Mouse (Mus musculus) neural tube, embryonic 13.5 days (tissue): Measurements from ENCODE around the gene Crabp1. TPM values are rescaled to one million over a fixed set of nuclear protein-coding genes. Genes with fewer than 3 reads are reported as not detected.

Source experiments
- ATAC-seq: fragments of 200-750 bp; cut with Nextera tagmentation; 2 replicates; pipeline ENCODE4 v1.8.0; 2017; ENCODE audit warnings: low read depth, mild to moderate bottlenecking, moderate TSS enrichment, moderate library complexity
- H3K27ac ChIP-seq: fragments of 300-500 bp; sonication (generic); replicated peaks from 2 replicates; pipeline ENCODE4 v1.5.1; 2015; ENCODE audit warnings: moderate library complexity, mild to moderate bottlenecking, inconsistent platforms
- H3K27me3 ChIP-seq: fragments of 300-500 bp; sonication (generic); 2 replicates; pipeline ENCODE4 v1.6.1; 2015; ENCODE audit warnings: mild to moderate bottlenecking, inconsistent platforms
- H3K36me3 ChIP-seq: fragments of 300-500 bp; sonication (generic); 2 replicates; pipeline ENCODE4 v1.6.1; 2015; ENCODE audit warnings: mild to moderate bottlenecking, inconsistent platforms
- H3K4me1 ChIP-seq: fragments of 300-500 bp; sonication (generic); replicated peaks from 2 replicates; pipeline ENCODE4 v1.6.1; 2015; ENCODE audit warnings: inconsistent platforms
- H3K4me2 ChIP-seq: fragments of 300-500 bp; sonication (generic); 2 replicates; pipeline ENCODE4 v1.6.1; 2015; ENCODE audit warnings: inconsistent platforms, mild to moderate bottlenecking, moderate library complexity
- H3K4me3 ChIP-seq: fragments of 300-500 bp; sonication (generic); 2 replicates; pipeline ENCODE4 v1.5.1; 2015; ENCODE audit warnings: mild to moderate bottlenecking, inconsistent platforms
- H3K9ac ChIP-seq: fragments of 300-500 bp; sonication (generic); 2 replicates; pipeline ENCODE4 v1.6.1; 2015; ENCODE audit warnings: moderate library complexity, mild to moderate bottlenecking, inconsistent platforms
- H3K9me3 ChIP-seq: fragments of 300-500 bp; sonication (generic); 2 replicates; pipeline ENCODE4 v1.6.1; 2016; ENCODE audit warnings: inconsistent platforms
- WGBS: fragments of 180-500 bp; shearing (Covaris S2); methylation state at CpG from one replicate; pipeline ENCODE4 v1.1.7; 2015; 5-methylcytosine and 5-hydroxymethylcytosine counted together
- polyA plus RNA-seq: library from polyadenylated mRNA; unstranded; fragments of >200 nt; fragmentation: Nextera tagmentation; extraction: Ambion mirVana; gene quantifications from 2 replicates; pipeline ENCODE4 v1.2.1, GENCODE M21; 2015

Crabp1 gene
- polyA plus RNA-seq, 1 experiment from 2014 or later, result 578 TPM

DNA sequence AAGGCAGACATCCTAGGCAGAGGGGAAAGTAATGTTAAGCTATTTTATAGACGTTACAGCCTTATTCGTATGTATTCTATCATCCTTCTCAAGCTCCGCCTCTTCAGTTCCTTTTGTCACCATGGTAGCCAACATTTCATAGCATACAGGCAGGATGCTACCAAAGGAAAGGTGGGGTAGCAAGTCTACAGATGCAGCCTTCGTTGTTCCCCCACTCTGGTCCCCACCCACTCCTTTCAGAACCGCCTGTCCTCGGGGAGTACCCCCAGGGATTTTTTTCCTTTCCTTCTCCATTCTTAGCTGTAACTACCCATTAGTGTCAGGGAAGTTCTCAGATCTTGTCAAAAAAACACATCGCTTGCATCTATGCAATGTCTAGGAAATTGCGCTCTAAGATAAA, 14.7 kb downstream of the Crabp1 start:
- no peak overlapping the region for H3K4me2 ChIP-seq
- WGBS, result 84% methylated on average over 8 of the region's 8 CpGs

DNA sequence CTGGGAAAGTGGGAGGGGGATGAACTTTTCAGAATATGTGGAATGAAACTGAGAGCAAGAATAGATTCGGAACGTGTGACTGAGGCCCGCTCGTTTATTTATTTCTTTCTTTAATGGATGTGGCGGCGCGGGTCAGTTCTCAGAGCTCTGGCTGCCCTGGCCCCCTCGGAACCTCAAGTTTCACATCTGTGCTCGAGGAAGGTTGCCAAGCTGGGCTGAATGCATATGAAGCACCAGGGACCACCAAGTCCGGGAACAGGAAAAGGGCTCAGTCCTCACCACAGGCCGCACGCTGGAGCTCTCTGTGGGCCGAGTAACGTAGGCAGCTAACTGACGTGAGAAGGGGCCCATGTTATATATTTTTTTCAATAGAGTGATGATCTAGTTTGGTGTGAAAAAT, 18.0 kb downstream of the Crabp1 start:
- 53% methylated on average over 15 of the region's 15 CpGs for WGBS
- Histone ChIP-seq H3K9me3 (no peaks in the 10 kb centered on the region), H3K4me2 (no peak overlapping the region), H3K27me3 (no peaks in the 10 kb centered on the region), H3K36me3 (no peaks in the 10 kb centered on the region), H3K27ac (no peak overlapping the region; the same call in 1 of the 2 replicates), H3K9ac (no peak overlapping the region), H3K4me3 (no peak overlapping the region), H3K4me1 (peaks cover 7% of the 10 kb centered on the region; the same call in 1 of the 2 replicates)
- no peak for ATAC-seq

More for the DNA sequence above, 14.7 kb downstream of the Crabp1 start:
- no peak for ATAC-seq
- Histone ChIP-seq H3K9ac (no peak overlapping the region), H3K36me3 (no peaks in the 10 kb centered on the region), H3K27ac (no peak overlapping the region), H3K4me3 (no peak overlapping the region), H3K4me1 (0 out of 2 replicates have a peak, but pooled peaks cover 6% of the 10 kb centered on the region), H3K27me3 (no peaks in the 10 kb centered on the region), H3K9me3 (no peaks in the 10 kb centered on the region)

DNA sequence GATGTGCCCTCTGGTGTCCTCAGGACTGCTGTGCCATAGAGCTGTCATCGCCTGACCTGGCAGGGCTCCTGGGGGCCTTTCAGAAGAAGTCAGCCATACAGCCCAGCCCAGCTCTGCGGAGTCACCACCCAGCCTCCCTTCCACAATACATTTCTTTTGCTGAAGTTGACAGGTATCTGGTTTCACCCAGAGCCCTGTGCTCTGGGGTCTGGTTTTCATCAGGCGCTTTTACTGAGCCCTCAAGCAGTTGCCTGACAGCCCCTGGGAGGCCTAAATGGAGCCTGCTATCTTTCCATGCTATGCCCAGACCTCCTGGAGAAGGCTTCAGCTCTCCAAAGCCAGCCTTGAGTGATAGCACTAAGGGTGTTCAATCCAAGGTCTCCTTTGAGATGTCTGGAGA, 19.5 kb downstream of the Crabp1 start:
- H3K4me1 ChIP-seq, result peaks cover 14% of the 10 kb centered on the region; the same call in 1 of the 2 replicates
- ATAC-seq, result no peak
- no peak overlapping the region for H3K4me2 ChIP-seq
- no peak overlapping the region for H3K4me3 ChIP-seq
- 77% methylated on average over 3 of the region's 3 CpGs for WGBS
- H3K27me3 ChIP-seq, result no peaks in the 10 kb centered on the region
- no peaks in the 10 kb centered on the region for H3K36me3 ChIP-seq
- no peak overlapping the region for H3K9ac ChIP-seq
- H3K9me3 ChIP-seq, result no peaks in the 10 kb centered on the region
- no peak overlapping the region for H3K27ac ChIP-seq

DNA sequence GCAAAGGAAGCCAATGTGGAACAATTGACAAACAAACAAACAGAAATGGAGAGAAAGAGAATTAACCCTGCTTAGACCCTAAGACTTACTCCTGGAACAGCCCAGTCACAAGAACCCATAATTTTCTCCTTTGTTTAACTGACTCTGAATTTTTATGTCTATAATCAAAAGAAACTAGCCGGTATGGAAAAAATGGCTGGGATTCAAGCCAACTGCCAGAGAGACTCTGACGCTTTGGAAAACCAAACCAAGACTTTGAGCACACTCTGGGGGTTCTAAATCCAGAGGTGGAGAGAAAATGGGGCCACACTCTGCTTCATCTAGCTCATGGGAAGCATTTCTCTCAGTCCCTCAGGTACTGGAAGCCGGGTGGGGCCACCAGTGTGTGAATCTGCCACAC, 20.7 kb downstream of the Crabp1 start:
- 80% methylated on average over 3 of the region's 3 CpGs for WGBS
- no peak for ATAC-seq
- H3K4me1 ChIP-seq, result peaks cover 15% of the 10 kb centered on the region; the same call in 1 of the 2 replicates
- no peak overlapping the region for H3K9ac ChIP-seq
- H3K27ac ChIP-seq, result no peak overlapping the region
- no peaks in the 10 kb centered on the region for H3K9me3 ChIP-seq
- H3K4me2 ChIP-seq, result no peak overlapping the region
- H3K27me3 ChIP-seq, result no peaks in the 10 kb centered on the region
- H3K4me3 ChIP-seq, result no peak overlapping the region
- H3K36me3 ChIP-seq, result no peaks in the 10 kb centered on the region

DNA sequence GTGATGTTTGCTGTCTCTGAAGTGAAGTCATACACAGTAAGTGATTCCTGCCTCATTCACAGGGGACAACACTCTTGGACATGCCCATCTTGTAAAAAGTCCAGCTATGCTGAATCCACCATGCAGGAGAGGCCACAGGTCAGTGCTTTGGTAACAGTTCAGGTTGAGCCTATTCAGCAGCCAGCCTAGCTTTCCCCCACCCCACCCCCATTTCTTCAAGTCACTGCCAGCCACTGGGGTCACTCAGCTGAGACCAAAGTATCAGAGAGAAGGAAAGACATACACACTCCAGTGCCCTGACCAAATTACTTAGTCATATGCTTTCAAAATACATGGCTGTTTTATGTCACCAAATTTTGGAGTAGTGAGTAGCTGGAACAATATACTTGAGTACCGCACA, 21.5 kb downstream of the Crabp1 start:
- no peak overlapping the region for H3K4me3 ChIP-seq
- no peak for ATAC-seq

DNA sequence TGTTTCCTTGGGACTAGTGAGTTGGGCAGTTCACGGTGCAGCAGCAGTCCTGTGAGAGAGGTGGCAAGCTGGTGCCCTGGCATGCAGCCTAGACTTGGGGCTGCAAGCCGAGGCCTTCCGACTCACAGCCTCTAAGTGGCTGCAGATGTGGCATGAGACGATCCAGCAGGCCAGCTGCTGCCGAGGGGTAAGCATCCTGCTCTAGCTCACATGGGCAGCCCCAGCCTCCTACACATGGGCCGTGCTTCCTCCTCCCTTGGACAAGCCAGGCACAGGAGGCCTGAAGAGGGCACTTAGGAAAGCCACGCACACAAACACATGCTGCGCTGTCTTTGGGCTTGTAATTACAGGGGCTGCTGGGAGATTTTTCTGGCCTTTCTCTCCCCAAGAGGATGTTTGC, 23.2 kb downstream of the Crabp1 start:
- Histone ChIP-seq H3K9ac (no peak overlapping the region), H3K4me1 (peaks cover 14% of the 10 kb centered on the region; the same call in 1 of the 2 replicates), H3K9me3 (no peaks in the 10 kb centered on the region), H3K36me3 (no peaks in the 10 kb centered on the region), H3K27ac (peak overlapping the region; percentile 61), H3K27me3 (no peaks in the 10 kb centered on the region), H3K4me2 (no peak overlapping the region), H3K4me3 (no peak overlapping the region)
- WGBS, result 44% methylated on average over 8 of the region's 8 CpGs
- peak; percentile 71 for ATAC-seq

More for the DNA sequence above, 21.5 kb downstream of the Crabp1 start:
- no peak overlapping the region for H3K27ac ChIP-seq
- peaks cover 18% of the 10 kb centered on the region; the same call in 1 of the 2 replicates for H3K4me1 ChIP-seq
- H3K9me3 ChIP-seq, result no peaks in the 10 kb centered on the region
- no peaks in the 10 kb centered on the region for H3K27me3 ChIP-seq
- 93% methylated on average over 1 of the region's 1 CpGs for WGBS
- H3K36me3 ChIP-seq, result no peaks in the 10 kb centered on the region
- no peak overlapping the region for H3K9ac ChIP-seq
- H3K4me2 ChIP-seq, result no peak overlapping the region

DNA sequence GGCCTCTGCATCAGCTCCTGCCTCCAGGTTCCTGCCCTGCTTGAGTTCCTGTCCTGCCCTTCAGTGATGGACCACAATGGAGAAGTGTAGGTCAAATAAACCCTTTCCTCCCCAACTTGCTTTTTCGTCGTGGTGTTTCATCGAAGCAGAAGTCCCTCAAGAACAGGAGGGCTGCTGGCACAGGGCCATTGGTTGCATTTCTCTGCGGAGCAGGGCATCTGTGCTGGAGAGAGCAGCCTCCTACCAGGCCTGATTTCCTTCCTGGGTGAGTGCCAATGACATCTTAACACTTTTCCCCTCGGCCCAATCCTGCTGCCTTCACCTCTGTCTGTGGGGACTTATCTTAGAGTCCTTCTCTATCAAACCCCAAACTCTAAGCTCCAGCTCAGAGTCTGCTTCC, 25.7 kb downstream of the Crabp1 start:
- peaks cover 12% of the 10 kb centered on the region; the same call in 1 of the 2 replicates for H3K4me1 ChIP-seq
- no peak overlapping the region for H3K4me2 ChIP-seq
- H3K36me3 ChIP-seq, result no peaks in the 10 kb centered on the region
- no peak for ATAC-seq
- H3K9me3 ChIP-seq, result no peaks in the 10 kb centered on the region
- H3K27me3 ChIP-seq, result no peaks in the 10 kb centered on the region
- H3K9ac ChIP-seq, result no peak overlapping the region
- H3K4me3 ChIP-seq, result no peak overlapping the region
- 46% methylated on average over 5 of the region's 5 CpGs for WGBS
- no peak overlapping the region for H3K27ac ChIP-seq

DNA sequence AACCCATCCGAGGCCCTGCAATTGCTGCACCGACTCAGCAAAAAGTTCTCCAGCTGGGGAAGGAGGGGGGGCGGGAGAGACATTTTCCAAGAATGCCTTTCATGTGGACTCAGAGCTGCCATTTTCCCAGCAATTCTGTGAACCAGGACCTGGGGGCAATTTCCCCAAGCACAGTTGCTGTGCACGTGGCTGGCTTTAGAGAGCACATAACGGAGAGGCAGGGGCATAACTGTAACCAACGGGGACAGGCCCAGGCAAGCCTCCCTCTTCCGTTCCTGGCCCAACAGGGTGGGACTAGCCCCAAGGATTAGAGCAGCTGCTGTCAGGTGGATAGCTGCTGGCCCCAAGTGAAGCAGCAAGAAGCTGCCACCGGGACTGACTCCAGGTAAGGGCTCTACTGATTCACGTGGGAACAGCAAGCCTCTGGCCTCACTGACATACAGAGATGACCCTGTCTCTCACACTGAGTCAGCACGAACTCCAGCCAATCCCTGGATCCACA, 37.0 kb downstream of the Crabp1 start:
- peaks cover 35% of the 10 kb centered on the region for H3K4me1 ChIP-seq
- no peak for ATAC-seq
- WGBS, result 33% methylated on average over 10 of the region's 10 CpGs

DNA sequence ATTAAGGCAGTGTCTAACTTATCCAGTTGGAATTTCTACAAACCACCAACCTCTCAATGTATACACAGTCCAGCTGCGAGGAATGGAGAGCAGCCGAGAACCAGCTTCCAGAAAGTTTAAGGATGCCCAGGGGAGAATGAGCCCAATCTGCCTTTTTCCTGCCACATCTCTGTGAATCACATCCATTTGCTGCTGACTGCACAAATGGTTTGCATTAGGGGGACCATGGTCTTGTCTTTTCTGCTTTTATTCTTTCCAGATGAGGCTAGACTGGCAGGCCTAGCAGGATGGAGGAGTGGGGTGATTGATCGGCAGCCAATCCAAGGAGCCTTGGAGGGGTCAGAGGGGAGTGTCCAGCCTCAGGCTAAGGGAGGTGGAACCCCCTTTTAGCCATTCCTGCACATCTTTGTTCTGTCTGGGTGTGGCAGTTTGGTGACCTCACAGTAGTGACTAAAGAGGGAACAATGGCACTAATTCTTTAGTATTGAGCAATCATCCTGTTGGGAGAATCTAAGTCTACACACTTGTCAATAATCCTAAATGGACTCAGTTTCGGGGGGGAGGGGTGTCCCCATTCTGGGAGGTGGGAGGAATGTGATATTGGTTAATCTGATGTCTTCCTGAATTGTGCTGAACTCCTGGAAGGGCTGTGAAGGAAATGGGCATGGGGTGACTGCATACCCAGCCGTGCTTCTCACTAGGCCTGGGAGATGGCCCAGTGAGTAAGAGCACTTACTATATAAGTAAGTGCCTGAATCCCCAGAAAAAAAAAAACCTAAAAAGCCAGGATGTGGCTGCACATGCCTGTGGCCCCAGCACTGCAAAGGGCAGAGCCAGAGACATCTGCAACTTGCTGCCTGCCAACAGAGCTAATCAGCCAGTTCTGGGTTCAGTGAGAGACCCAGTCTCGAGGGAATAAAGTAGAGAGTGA, 38.5 kb downstream of the Crabp1 start:
- Histone ChIP-seq H3K9ac (no peak overlapping the region; the same call in 1 of the 2 replicates), H3K27me3 (0 out of 2 replicates have a peak, but pooled peaks cover 3% of the 10 kb centered on the region), H3K4me2 (no peak overlapping the region), H3K36me3 (no peaks in the 10 kb centered on the region), H3K27ac (no peak overlapping the region), H3K4me3 (no peak overlapping the region), H3K4me1 (peaks cover 35% of the 10 kb centered on the region), H3K9me3 (no peaks in the 10 kb centered on the region)
- 51% methylated on average over 6 of the region's 6 CpGs for WGBS
- ATAC-seq, result no peak

More for the DNA sequence above, 37.0 kb downstream of the Crabp1 start:
- H3K9ac ChIP-seq, result no peak overlapping the region
- no peaks in the 10 kb centered on the region for H3K36me3 ChIP-seq
- H3K27me3 ChIP-seq, result 0 out of 2 replicates have a peak, but pooled peaks cover 3% of the 10 kb centered on the region
- no peak overlapping the region for H3K27ac ChIP-seq
- H3K4me2 ChIP-seq, result no peak overlapping the region
- H3K9me3 ChIP-seq, result no peaks in the 10 kb centered on the region
- no peak overlapping the region for H3K4me3 ChIP-seq

DNA sequence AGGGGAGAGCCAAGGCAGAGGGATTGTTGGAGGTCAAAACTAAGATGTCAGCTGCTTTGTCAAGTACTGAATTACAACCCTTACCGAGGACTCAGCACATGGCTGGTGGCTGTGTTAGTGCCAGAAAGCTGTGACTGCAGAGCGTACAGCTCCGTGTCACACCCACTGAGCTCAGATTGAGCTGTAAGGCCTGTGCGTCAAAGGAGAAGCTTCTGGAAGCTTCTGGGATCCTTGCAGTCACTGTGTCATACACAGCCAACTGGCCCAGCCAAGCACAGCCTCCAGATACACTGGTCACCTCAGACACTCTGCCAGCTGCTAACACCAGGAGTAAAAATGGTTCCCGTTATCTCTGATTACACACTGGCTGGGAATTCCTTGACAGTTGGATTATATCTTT, 39.8 kb downstream of the Crabp1 start:
- WGBS, result 65% methylated on average over 5 of the region's 5 CpGs
- H3K36me3 ChIP-seq, result no peaks in the 10 kb centered on the region
- H3K4me2 ChIP-seq, result no peak overlapping the region
- 0 out of 2 replicates have a peak, but pooled peaks cover 3% of the 10 kb centered on the region for H3K27me3 ChIP-seq
- H3K4me1 ChIP-seq, result peaks cover 35% of the 10 kb centered on the region
- no peak overlapping the region for H3K27ac ChIP-seq
- no peaks in the 10 kb centered on the region for H3K9me3 ChIP-seq
- H3K9ac ChIP-seq, result no peak overlapping the region
- no peak overlapping the region for H3K4me3 ChIP-seq
- no peak for ATAC-seq

DNA sequence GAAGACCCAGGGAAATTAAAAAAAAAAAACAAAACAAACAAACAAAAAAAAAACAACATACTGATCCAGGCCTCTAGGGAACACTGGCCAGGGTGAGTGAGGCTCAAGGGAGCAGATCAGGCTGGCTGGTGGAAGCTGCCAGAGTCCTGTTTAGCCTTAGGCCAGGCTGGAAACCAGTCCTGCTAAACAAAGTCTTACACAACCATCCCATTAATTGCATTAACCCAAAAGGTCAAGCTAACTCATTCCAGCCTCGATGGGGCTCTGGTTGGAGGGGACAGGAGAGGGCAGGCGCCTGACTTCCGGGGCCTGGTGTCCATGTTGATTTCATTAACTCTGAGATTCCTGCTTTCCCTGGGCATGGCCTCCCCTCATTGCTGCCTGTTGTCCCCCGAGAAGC, 43.2 kb downstream of the Crabp1 start:
- WGBS, result 65% methylated on average over 4 of the region's 4 CpGs
- Histone ChIP-seq H3K27me3 (no peaks in the 10 kb centered on the region), H3K9me3 (no peaks in the 10 kb centered on the region), H3K4me2 (no peak overlapping the region), H3K36me3 (no peaks in the 10 kb centered on the region), H3K27ac (no peak overlapping the region), H3K9ac (no peak overlapping the region), H3K4me3 (no peak overlapping the region), H3K4me1 (peaks cover 23% of the 10 kb centered on the region)
- ATAC-seq, result no peak

DNA sequence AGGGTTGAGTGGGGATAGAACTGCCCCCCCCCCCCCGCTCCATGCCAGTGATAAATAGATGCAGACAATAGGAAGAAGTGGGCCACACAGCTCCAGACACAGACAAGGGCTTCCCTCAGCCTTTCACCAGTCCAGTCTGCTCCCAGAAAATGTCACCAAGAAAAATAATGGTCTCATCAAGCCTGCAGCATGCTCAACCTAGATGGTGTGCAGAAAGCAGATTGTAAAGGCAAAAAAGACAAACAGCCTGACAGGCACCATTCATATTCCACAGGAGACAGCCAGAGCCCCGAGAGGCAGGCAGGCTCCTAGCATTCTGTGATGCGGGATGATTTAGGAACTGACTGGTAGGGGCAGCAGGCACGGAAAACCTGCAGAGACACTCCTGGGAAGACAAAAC, 45.4 kb downstream of the Crabp1 start:
- no peaks in the 10 kb centered on the region for H3K9me3 ChIP-seq
- peak; percentile 85 for ATAC-seq
- peak overlapping the region; percentile 72 for H3K27ac ChIP-seq
- no peak overlapping the region for H3K9ac ChIP-seq
- H3K36me3 ChIP-seq, result no peaks in the 10 kb centered on the region
- no peaks in the 10 kb centered on the region for H3K27me3 ChIP-seq
- no peak overlapping the region for H3K4me3 ChIP-seq
- H3K4me2 ChIP-seq, result no peak overlapping the region
- peaks cover 16% of the 10 kb centered on the region for H3K4me1 ChIP-seq
- 9% methylated on average over 4 of the region's 4 CpGs for WGBS
